Mouse (Mus musculus) heart, postnatal 0 days (tissue): ENCODE results near the gene Dio3.

Source experiments
- CTCF ChIP-seq: IDR thresholded peaks from 2 replicates; pipeline ENCODE4 v1.5.1; 2016; ENCODE audit warnings: antibody characterized with exemption, control low read depth, low read depth
- EP300 ChIP-seq: IDR thresholded peaks from 2 replicates; pipeline ENCODE4 v1.6.1; 2016; ENCODE audit warnings: antibody characterized with exemption, low read depth

DNA sequence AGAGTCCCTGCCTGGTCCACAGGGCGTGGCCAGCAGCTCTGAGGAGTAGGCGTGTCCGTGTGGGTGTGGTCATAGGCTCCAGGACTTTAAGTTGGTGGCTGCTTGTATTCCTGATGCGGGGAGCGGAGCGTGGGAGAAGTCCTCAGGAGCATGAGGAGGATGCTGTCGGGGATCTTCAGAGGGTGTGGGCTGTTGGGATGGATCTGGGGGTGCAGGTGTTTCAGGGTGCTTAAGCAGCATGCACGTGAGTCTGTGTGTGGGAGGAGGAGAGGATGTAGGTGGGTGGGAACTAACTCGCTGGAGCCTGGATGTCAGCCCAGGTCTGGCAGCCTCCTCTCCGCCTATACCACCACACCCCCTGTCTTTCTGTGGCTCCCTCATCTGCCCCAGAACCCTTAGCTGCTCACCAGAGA, 26.7 kb upstream of the Dio3 start:
- no peak for TF ChIP-seq EP300
- TF ChIP-seq CTCF = no peak
